Mouse (Mus musculus) small intestine, adult 2 months (tissue): ENCODE measurements around the gene Tmcc3.

Experiments
- CTCF ChIP-seq: fragments of 200-500 bp; IDR thresholded peaks from 2 replicates; pipeline ENCODE4 v1.5.1; 2012; ENCODE audit warnings: low read depth, mild to moderate bottlenecking, control low read depth, inconsistent platforms, low read length, moderate library complexity, mixed read lengths; ENCODE audit not compliant: insufficient replicate concordance, insufficient read length; ENCODE audit errors: extremely low read depth
- POLR2A ChIP-seq: fragments of 200-500 bp; IDR thresholded peaks from 2 replicates; pipeline ENCODE4 v1.6.1; 2012; ENCODE audit warnings: low read depth, mild to moderate bottlenecking, control low read depth, inconsistent platforms, low read length, moderate library complexity

DNA sequence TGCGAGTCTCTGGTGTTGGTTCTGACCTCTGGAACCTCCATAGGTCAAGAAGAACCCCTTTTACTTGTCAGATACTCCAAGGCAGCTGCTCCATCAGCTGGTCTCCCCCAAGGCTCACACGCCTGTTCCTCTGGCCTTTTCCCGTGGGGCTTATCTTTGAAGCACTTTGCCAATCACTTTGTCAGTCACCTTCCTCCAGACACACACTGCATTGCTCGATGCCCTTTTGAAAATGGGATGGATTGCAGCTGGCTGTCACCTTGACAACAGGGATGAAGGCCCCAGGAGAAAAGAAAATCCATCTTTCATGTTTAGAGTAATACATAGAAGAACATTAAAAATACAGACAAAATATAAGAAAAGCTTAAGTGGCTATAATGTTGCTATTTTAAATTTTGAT lies 65.2 kb downstream of the Tmcc3 start:
- TF ChIP-seq POLR2A (no peak), CTCF (no peak)
